Mouse (Mus musculus): Measurements from ENCODE around the gene Celsr3. TPM values are rescaled to one million over a fixed set of nuclear protein-coding genes. Genes with fewer than 3 reads are reported as not detected.

The Celsr3 gene
- under 1 TPM; 0.14 to 0.54 TPM for total RNA-seq (2021)
- long read RNA-seq, experiment 1: 0 reads
- long read RNA-seq, experiment 2, partial matches to known transcripts: 1 of 1 reads
- long read RNA-seq, experiment 2, other reads (novel, unspliced or antisense): 0 of 1 reads

GRCm38 (mm10) chr9:108825820-108826699, at the start of gene Celsr3:
Gene Celsr3 (plus strand): TSS chr9:108826320.
- DNase-seq: peak; percentile 43

GRCm38 (mm10) chr9:108776614-108777013, 49.5 kb upstream of the Celsr3 start:
- no peak for DNase-seq

DNA sequence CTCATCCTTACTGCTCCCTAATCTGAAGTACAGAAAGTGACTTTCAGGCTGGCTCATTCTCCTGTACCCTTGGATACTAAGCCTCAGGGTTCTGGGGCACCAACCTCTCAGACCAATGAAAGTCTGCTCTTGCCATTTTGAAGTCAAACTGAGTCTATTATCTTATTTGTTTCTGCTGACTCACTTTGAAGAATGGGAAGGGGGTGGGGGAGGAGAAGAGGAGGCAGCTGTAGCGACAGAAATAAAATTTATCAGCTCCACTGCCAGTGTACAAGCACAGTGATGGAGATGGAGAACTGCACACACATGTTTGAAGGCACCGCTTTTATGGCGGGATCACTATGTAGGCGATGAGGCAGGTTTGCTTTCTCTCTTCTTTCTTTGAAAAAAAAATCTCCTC, 48.8 kb upstream of the Celsr3 start:
- DNase-seq: no peak

DNA sequence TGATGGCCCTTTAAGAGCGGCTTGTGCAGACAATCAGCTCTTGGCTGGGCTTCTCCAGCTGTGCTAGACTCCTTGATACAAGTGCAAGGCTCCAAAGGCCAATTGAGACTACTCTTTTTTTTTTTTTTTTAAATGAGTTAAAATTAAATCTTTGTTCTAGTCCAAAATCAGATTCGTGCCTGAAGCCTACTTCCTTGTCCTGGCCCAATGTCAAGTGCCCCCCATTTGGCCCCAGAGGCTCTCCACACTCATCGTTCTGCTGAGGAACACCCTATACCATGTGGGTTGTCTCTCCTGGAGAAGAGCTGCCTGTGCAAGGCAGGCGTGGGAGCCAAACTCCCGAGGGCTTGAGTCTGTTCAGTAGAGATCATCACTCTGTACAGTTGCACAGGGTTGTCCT, 45.2 kb upstream of the Celsr3 start:
- DNase-seq: no peak

DNA sequence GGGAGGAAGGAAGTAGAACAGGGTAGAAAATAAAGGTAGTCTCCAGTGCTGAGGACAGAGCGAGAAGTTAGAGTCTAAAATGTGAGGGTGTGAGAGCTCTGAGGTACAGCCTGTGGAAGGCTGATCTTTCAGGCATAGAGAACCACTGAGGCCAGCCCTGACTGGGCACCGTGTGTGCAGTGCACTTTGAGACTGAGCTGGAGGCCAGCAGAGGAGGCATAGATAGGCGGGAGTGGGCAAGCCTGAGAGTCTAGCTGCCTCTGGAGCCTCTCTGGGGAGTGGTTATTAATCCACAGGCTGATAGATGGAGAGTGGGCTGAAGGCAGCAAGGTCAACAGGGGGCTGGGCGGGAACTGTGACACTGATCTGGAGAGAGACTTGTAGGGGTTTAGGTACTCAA, 44.2 kb upstream of the Celsr3 start:
- no peak for DNase-seq

GRCm38 (mm10) chr9:108782836-108783547, 43.1 kb upstream of the Celsr3 start:
- DNase-seq: no peak

GRCm38 (mm10) chr9:108783548-108784463, 42.3 kb upstream of the Celsr3 start, which contains the start of gene Ip6k2:
Gene Ip6k2 (plus strand): TSS chr9:108783796.
- peak; percentile 97 for DNase-seq

- DNase-seq: no peak
Measured at GRCm38 (mm10) chr9:108785416-108785815, 40.7 kb upstream of the Celsr3 start.

- DNase-seq: no peak
Measured at GRCm38 (mm10) chr9:108786494-108786893, 39.6 kb upstream of the Celsr3 start.

- no peak for DNase-seq
Measured at GRCm38 (mm10) chr9:108787080-108787479, 39.0 kb upstream of the Celsr3 start.

DNA sequence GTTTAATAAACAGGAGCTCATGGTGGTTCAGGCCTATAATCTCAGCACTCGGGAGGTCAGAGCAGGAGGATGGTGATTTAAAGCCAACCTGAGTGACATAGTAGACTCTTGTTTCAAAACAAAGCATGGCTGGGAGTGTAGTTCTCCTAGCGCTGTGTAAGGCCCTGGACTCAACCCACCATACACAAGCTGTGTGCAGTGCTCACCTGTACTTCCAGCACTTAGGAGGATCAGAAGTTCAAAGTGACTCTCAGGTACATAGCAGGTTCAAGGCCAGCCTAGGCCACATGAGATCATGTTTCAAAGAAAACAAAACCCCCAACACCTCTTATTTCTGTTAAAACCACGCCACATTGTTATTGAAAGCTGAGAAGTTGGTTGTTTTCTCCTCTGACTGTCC, 37.4 kb upstream of the Celsr3 start:
- DNase-seq: no peak

DNA sequence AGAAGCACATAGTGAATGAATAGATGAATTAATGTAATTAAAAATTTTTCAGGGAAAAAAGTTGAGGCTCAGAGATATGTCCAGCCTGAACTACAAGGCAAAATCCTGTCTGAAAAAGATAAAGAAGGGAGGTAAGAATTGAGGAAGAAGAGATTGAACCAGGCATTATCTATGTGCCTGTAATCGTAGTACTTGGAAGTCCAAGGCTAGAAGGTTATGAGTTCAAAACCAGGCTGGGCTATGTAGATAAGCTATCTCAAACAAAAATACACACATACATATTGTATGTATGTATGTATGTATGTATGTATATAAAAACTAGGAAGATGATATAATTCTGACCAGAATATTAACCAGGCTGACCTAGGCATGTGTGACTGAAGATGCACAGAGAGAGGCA, 33.8 kb upstream of the Celsr3 start:
- DNase-seq: no peak

DNA sequence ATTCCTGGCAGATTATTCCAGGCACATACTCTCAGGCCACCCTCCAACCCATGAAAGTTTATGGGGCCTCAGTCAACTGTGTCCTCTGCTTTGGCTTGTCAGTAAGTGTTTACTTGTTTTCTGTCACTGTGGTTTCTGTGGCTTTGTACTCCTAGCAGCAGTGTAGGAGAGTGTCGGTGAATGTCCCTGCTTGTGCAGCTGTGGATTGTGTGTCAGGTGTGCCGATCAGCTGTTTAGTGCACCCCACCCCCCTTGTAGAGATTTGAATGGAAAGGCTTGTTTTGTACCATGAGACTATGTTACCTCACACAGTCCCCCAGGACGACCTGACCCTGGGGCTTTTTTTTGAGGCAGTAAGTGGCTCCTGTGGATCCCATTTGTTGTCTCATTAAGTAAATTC, 33.4 kb upstream of the Celsr3 start:
- DNase-seq: no peak

DNA sequence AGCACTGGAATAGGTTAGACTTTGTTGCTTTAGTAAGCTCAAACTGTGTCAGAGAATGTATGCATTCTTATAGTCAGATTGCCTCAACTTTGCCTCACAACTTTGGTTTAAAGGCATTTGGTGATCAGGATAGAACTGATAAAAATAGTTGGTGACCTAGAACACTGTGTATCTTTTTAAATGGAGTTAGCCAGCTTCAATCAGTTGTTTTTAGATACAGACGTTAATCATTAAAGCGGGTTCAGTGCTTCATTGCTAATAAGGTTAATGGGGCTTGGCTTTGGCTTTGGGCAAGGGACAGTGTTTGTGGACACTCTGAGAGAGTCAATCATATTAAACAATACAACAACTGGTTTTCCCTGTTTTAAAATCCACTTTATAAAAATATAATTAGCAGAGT, 30.8 kb upstream of the Celsr3 start:
- DNase-seq: no peak

DNA sequence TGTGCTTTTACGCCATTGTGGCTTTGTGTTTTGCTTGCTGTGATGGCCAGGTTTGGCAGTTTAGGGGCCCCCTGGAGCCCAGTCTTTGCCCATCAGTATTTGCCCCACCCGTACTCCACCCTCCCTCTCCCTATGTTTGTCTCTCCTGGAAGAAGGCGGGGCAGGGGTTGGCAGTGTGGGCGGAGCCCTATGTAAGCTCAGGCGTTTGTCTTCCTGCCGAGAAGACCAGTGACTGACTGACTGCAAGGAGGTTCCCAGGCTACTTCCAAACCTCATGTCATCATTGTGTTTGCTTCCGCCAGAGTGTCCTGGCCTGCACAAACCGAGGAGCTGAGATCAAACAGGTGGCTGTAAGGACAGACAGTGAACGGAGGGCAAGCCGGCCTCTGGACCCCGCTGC, 30.4 kb upstream of the Celsr3 start:
- DNase-seq: no peak

DNA sequence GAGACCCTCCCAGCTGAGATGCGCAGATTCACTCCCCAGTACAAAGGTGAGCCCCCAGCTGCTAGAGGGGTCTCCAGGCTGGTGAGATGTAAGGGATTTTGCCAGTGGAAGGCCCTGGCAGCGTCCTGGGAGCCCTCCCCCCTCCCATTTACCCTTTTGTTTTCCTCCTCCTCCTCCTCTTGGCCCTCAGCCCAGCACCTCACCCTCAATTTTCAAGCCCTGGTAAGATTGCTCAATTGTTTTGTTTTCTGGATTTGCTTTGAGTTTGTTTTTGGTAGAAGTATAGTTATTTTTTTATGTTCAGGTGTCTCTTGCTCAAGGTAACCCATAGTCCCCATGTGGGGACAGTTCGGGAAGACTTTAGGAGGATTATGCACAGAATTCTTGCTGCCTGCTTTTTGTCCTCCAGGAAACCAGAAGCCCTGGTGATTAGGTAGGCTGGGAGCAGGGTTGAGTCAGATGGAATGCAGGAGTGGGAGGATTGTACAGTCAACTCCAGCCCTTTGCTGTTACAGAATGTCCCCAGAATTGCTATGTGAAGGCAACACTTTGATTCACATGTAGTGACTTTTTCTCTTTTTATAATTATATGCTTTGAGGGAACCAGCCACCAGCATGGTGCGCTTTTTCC, 29.7 kb upstream of the Celsr3 start:
- no peak for DNase-seq

GRCm38 (mm10) chr9:108797477-108797876, 28.6 kb upstream of the Celsr3 start:
- DNase-seq: no peak

GRCm38 (mm10) chr9:108798508-108799075, 27.5 kb upstream of the Celsr3 start:
- no peak for DNase-seq

DNA sequence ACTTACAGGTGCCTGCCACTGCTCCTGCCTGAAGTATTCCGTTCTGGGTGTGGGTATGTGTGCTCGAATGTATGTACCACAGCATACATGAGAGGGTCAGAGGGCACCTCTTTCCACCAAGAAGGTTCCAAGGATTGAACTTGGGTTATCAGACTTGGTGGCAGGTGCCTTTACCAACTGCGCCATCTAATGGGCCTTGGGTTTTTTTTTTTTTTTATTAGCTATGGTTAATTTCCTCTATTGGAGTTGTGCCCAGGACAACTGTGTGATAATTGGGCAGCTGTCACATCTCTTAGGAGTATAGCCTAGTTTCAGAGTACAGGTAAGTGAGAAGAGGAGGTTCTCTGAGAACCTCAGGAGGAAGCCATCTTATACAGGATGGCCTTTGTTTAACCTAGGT, 26.6 kb upstream of the Celsr3 start:
- DNase-seq: no peak

GRCm38 (mm10) chr9:108805768-108806167, 20.4 kb upstream of the Celsr3 start:
- no peak for DNase-seq

GRCm38 (mm10) chr9:108806379-108806778, 19.7 kb upstream of the Celsr3 start:
- DNase-seq: no peak

Data from gastrocnemius, postnatal 10 days (tissue).